Mouse (Mus musculus) limb, embryonic 11.5 days (tissue): ENCODE data around the gene Cacna2d4. TPM values are rescaled to one million over a fixed set of nuclear protein-coding genes. Genes with fewer than 3 reads are reported as not detected.

ENCODE experiments used
- ATAC-seq: fragments of 200-750 bp; cut with Nextera tagmentation; 2 replicates; pipeline ENCODE4 v1.8.0; 2017; ENCODE audit warnings: low read depth; ENCODE audit not compliant: insufficient number of reproducible peaks, low FRiP score, low TSS enrichment
- DNase-seq: peaks from one replicate; pipeline ENCODE4 v3.0.0-alpha.2; 2015; ENCODE audit warnings: low spot score
- H3K27ac ChIP-seq: fragments of 300-500 bp; sonication (generic); replicated peaks from 2 replicates; pipeline ENCODE4 v1.5.1; 2014; ENCODE audit warnings: low read depth, mild to moderate bottlenecking, low read length
- H3K27me3 ChIP-seq: fragments of 300-500 bp; sonication (generic); 2 replicates; pipeline ENCODE4 v1.6.1; 2014; ENCODE audit warnings: mild to moderate bottlenecking, low read length, mixed read lengths; ENCODE audit not compliant: control insufficient read depth, insufficient read depth
- H3K36me3 ChIP-seq: fragments of 300-500 bp; sonication (generic); 2 replicates; pipeline ENCODE4 v1.6.1; 2014; ENCODE audit warnings: mild to moderate bottlenecking, low read length, moderate library complexity, mixed read lengths; ENCODE audit not compliant: control insufficient read depth, insufficient read depth
- H3K4me1 ChIP-seq: fragments of 300-500 bp; sonication (generic); 2 replicates; pipeline ENCODE4 v1.6.1; 2014; ENCODE audit warnings: low read length, mixed read lengths; ENCODE audit not compliant: control insufficient read depth, insufficient read depth
- H3K4me2 ChIP-seq: fragments of 300-500 bp; sonication (generic); 2 replicates; pipeline ENCODE4 v1.6.1; 2014; ENCODE audit warnings: low read depth, mild to moderate bottlenecking, moderate library complexity; ENCODE audit not compliant: severe bottlenecking
- H3K4me3 ChIP-seq: fragments of 300-500 bp; sonication (generic); 2 replicates; pipeline ENCODE4 v1.5.1; 2014; ENCODE audit warnings: low read depth, low read length
- H3K9ac ChIP-seq: fragments of 300-500 bp; sonication (generic); 2 replicates; pipeline ENCODE4 v1.6.1; 2014; ENCODE audit warnings: mild to moderate bottlenecking, low read length
- H3K9me3 ChIP-seq: fragments of 300-500 bp; sonication (generic); 2 replicates; pipeline ENCODE4 v1.6.1; 2016; ENCODE audit warnings: low read length; ENCODE audit not compliant: control insufficient read depth
- WGBS: fragments of 180-500 bp; shearing (Covaris S2); extraction: QIAGEN DNeasy Blood & Tissue Kit; methylation state at CpG from one replicate; pipeline ENCODE4 v1.1.7; 2014; 5-methylcytosine and 5-hydroxymethylcytosine counted together
- polyA plus RNA-seq: library from polyadenylated mRNA; unstranded; fragments of >200 nt; fragmentation: Nextera tagmentation; extraction: Ambion mirVana; gene quantifications from 2 replicates; pipeline ENCODE4 v1.2.1, GENCODE M21; 2014

Cacna2d4 gene
- polyA plus RNA-seq, 1 experiment from 2014 or later: 0.03 TPM

DNA sequence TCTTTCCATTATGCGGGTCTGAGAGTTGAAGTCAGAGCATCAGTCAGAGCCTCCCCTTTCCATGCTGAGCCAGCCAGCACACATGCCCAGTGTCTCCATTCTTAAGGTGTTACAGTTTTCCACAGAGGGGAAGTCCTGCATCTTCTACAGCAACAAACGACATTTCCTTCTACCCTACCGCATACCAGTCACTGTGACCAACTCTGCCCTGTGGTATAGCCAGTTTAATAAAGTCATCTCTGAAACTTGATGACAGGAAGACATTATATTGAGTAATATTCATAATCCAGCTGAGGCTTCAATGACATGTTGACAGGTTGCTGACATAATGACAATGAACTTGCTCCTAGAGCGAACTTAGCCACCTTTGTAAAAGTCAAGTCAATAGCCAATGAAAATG lies 154.4 kb downstream of the Cacna2d4 start:
- WGBS: 91% methylated on average over 4 of the region's 4 CpGs
- ATAC-seq: no peak
- no peaks in the 10 kb centered on the region for H3K9me3 ChIP-seq

DNA sequence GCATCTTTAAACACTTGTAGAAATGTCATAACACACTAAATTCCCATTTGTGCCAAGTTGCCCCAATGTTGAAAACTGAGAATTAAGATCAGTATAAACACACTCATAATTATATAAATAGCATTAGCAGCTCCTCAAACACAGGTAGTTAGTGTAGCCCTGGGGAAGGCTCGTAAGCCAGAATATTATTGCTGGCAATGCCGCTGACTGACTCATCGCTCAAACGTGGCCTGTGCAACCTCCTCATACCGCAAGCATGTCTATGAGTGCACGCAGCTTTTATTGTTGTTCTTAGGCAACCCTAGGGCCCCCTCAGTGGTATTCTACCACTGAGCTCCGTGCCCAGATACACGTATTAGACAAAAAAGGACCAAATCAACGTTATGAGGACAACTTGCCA lies 156.5 kb downstream of the Cacna2d4 start:
- DNase-seq: no peak
- no peak overlapping the region for H3K4me2 ChIP-seq
- H3K4me3 ChIP-seq: no peak overlapping the region
- no peak overlapping the region for H3K9ac ChIP-seq
- H3K27ac ChIP-seq: no peak overlapping the region
- H3K27me3 ChIP-seq: no peaks in the 10 kb centered on the region
- WGBS: 87% methylated on average over 9 of the region's 9 CpGs
- ATAC-seq: no peak
- H3K4me1 ChIP-seq: no peaks in the 10 kb centered on the region
- H3K9me3 ChIP-seq: no peaks in the 10 kb centered on the region
- no peaks in the 10 kb centered on the region for H3K36me3 ChIP-seq

More for the DNA sequence above, 154.4 kb downstream of the Cacna2d4 start:
- no peaks in the 10 kb centered on the region for H3K27me3 ChIP-seq
- no peak for DNase-seq
- 0 out of 2 replicates have a peak, but pooled peaks cover 2% of the 10 kb centered on the region for H3K4me1 ChIP-seq
- H3K4me2 ChIP-seq: no peak overlapping the region
- no peaks in the 10 kb centered on the region for H3K36me3 ChIP-seq
- no peak overlapping the region for H3K27ac ChIP-seq
- no peak overlapping the region for H3K9ac ChIP-seq
- no peak overlapping the region for H3K4me3 ChIP-seq

DNA sequence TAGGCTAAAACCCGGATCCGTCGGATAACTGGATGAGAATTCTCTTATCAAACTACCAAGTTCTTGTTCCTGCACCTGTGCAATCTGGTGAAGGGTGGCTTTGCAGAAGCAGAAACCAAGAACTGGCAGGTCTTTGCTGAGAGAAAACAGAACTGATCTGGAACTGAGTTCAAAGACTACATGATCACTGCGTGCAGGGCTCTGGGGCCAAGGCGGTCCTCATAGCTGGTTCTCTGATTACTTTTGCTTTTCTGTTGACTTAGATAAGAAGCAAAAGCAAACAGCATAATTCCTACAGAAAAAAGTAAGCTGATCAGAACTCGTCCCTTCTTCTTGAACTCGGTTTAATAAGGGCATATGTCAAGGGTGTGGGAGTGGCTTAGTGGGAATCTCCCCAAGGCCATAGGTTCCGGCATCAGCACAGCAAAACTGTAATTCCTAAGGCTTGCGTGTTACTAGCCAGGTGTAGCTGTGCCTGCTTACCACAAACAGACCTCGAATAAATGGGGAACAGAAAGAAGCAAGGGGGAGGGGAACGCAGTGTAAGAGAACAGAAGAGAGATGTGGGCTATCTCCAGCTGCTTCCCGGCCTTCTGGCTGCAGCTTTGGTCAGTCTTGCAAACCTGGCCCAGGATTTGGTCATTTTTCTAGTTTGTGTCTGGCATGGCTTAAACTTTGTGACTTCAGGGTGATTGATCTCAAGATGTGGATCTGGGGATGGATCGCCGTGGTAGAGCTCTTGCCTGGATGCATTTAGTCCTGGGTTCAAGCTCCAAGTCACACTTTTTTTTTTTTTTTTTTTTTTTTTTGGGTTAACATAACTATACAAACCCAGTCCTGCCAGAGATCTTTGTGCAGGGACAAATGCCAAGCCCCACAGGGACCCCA lies 159.3 kb downstream of the Cacna2d4 start:
- WGBS: 84% methylated on average over 14 of the region's 14 CpGs
- no peaks in the 10 kb centered on the region for H3K36me3 ChIP-seq
- no peak for DNase-seq

DNA sequence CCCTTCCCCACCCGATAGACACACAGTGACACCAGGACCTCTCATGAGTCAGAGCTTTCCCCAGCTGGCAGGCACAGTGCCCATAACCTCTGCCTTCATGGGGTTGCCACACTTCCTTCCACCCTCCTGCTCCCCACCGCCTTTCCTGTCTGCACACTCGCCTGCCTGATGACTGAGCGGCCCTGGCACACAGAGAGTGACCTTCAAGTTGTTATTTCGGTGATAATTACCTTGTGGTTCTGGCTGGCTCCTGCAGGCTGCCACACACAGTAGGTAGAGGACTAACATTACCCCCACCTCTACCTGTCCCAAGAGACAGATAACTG lies 159.9 kb downstream of the Cacna2d4 start:
- no peak for ATAC-seq
- H3K9me3 ChIP-seq: no peaks in the 10 kb centered on the region
- no peaks in the 10 kb centered on the region for H3K36me3 ChIP-seq
- no peak for DNase-seq
- H3K9ac ChIP-seq: no peak overlapping the region
- H3K4me3 ChIP-seq: no peak overlapping the region
- H3K27me3 ChIP-seq: no peaks in the 10 kb centered on the region
- WGBS: 64% methylated on average over 5 of the region's 5 CpGs
- H3K4me2 ChIP-seq: no peak overlapping the region
- H3K4me1 ChIP-seq: no peaks in the 10 kb centered on the region
- no peak overlapping the region for H3K27ac ChIP-seq

More for the DNA sequence above, 159.3 kb downstream of the Cacna2d4 start:
- Histone ChIP-seq H3K27me3 (no peaks in the 10 kb centered on the region), H3K27ac (no peak overlapping the region), H3K4me3 (no peak overlapping the region), H3K4me2 (no peak overlapping the region), H3K9me3 (no peaks in the 10 kb centered on the region), H3K9ac (no peak overlapping the region), H3K4me1 (no peaks in the 10 kb centered on the region)
- no peak for ATAC-seq

DNA sequence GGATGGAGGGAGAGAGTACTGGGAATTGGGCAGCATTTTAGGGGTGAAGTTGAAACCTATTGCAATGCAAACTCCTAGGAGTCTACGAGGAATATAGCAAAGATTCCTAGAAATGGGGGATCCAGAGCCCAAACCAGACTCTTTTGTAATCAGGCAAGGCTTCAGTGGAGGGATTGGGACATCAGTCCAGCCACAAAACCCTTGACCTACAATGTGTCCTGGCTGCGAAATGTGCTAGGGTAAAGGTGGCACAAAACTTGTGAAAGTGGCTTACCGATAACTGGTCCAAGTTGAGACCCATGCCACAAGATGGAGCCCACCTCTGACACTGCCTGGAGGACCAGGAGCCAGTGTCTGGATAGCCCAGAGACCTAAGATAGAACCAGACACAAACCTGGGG lies 163.0 kb downstream of the Cacna2d4 start:
- H3K4me3 ChIP-seq: no peak overlapping the region
- H3K4me1 ChIP-seq: no peaks in the 10 kb centered on the region
- no peak overlapping the region for H3K27ac ChIP-seq
- no peak for DNase-seq
- ATAC-seq: no peak
- no peak overlapping the region for H3K4me2 ChIP-seq
- no peak overlapping the region for H3K9ac ChIP-seq
- WGBS: 95% methylated on average over 3 of the region's 3 CpGs
- H3K36me3 ChIP-seq: no peaks in the 10 kb centered on the region
- no peaks in the 10 kb centered on the region for H3K9me3 ChIP-seq
- no peaks in the 10 kb centered on the region for H3K27me3 ChIP-seq

DNA sequence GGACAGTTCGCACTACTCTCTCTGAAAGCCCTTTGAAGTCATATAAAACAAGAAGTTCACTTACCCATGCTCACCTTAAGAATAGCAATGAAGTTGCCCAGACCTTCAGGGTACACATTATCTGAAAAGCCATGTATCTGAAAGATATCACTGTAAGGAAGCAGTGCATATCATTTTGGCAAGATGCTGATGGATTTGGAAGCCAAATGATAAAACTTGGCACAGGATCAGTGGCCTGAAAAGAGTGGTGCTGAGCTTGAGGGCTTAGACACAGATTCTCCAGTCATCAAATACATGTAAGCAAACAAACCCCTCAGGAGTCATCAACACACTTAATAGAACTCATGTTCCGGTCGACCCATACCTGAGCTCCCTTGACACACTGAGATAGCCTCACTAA lies 164.3 kb downstream of the Cacna2d4 start:
- Histone ChIP-seq H3K4me2 (no peak overlapping the region), H3K27me3 (no peaks in the 10 kb centered on the region), H3K4me3 (no peak overlapping the region), H3K27ac (no peak overlapping the region), H3K4me1 (no peaks in the 10 kb centered on the region), H3K9me3 (no peaks in the 10 kb centered on the region), H3K36me3 (no peaks in the 10 kb centered on the region), H3K9ac (no peak overlapping the region)
- no peak for ATAC-seq
- no peak for DNase-seq
- WGBS: 94% methylated on average over 3 of the region's 3 CpGs

DNA sequence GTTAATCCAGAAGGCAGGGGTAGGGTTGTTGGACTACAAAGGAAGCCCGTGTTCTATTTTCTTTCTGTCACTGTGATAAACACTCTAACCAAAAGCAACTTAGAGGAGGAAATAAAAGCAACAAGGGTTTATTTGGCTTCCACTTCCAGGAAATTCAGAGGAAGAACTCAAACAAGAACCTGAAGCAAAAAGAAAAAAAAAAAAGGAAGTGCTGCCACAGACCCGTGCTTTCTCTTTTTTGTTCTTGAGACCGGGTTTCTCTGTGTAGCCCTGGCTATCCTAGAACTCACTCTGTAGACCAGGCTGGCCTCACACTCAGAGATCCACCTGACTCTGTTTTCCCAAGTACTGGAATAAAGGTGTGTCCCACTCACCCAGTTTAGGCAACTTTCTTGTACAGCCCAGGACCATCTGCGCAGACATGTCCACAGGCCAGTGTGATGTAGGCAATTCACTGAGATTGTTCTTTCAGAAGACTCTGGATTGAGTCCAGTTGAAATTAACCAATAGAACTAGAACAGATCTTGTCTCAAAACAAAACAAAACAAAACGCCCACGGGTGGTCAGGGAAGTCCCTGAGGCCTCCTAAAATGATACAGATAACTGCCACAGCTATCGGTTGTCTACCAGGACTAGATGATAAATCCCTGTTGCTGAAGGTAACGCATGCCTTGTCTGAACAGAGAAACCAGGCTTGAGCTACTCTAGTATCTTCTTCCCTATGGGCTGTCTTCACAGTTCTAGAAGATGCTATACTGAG lies 165.4 kb downstream of the Cacna2d4 start:
- H3K9me3 ChIP-seq: no peaks in the 10 kb centered on the region
- ATAC-seq (no peak), DNase-seq (no peak)
- H3K9ac ChIP-seq: no peak overlapping the region
- no peaks in the 10 kb centered on the region for H3K36me3 ChIP-seq
- H3K4me2 ChIP-seq: no peak overlapping the region
- no peak overlapping the region for H3K4me3 ChIP-seq
- no peaks in the 10 kb centered on the region for H3K27me3 ChIP-seq
- no peak overlapping the region for H3K27ac ChIP-seq
- 95% methylated on average over 8 of the region's 8 CpGs for WGBS
- no peaks in the 10 kb centered on the region for H3K4me1 ChIP-seq
